Mouse (Mus musculus) embryo, embryonic 10 days (tissue): Measurements from ENCODE around the gene Ing4.

Source experiments
- DNase-seq: peaks from one replicate; pipeline ENCODE4 v3.0.0-alpha.2; 2015; ENCODE audit warnings: low spot score

The Ing4 gene

GRCm38 (mm10) chr6:125039533-125040153, at the start of gene Ing4:
TSS of gene Ing4 (plus strand) at chr6:125039760.
- DNase-seq: peak; percentile 99

GRCm38 (mm10) chr6:124992241-124992640, 47.3 kb upstream of the Ing4 start:
- no peak for DNase-seq

GRCm38 (mm10) chr6:124993365-124993764, 46.2 kb upstream of the Ing4 start:
- no peak for DNase-seq

GRCm38 (mm10) chr6:124993876-124994275, 45.7 kb upstream of the Ing4 start:
- DNase-seq: peak; percentile 76

- DNase-seq: no peak
Measured at GRCm38 (mm10) chr6:124995246-124995645, 44.3 kb upstream of the Ing4 start.

GRCm38 (mm10) chr6:124995831-124996403, 43.6 kb upstream of the Ing4 start:
- DNase-seq: no peak

GRCm38 (mm10) chr6:124996551-124997501, 42.7 kb upstream of the Ing4 start, which contains the start of gene Pianp:
TSS of gene Pianp (plus strand) at chr6:124996694.
- DNase-seq: peak; percentile 74

- DNase-seq: no peak
Measured at GRCm38 (mm10) chr6:124998066-124998465, 41.5 kb upstream of the Ing4 start.

- DNase-seq: no peak
Measured at GRCm38 (mm10) chr6:124999091-124999490, 40.5 kb upstream of the Ing4 start.

GRCm38 (mm10) chr6:124999546-124999945, 40.0 kb upstream of the Ing4 start:
- DNase-seq: no peak

GRCm38 (mm10) chr6:125003706-125004105, 35.9 kb upstream of the Ing4 start:
- no peak for DNase-seq

- no peak for DNase-seq
Measured at GRCm38 (mm10) chr6:125005086-125005485, 34.5 kb upstream of the Ing4 start.

GRCm38 (mm10) chr6:125008060-125008459, 31.5 kb upstream of the Ing4 start:
- DNase-seq: no peak

GRCm38 (mm10) chr6:125008586-125009128, 30.9 kb upstream of the Ing4 start:
- peak; percentile 100 for DNase-seq

- no peak for DNase-seq
Measured at GRCm38 (mm10) chr6:125009129-125009180, 30.6 kb upstream of the Ing4 start, which contains the start of gene Zfp384. TSS of gene Zfp384 (plus strand) at chr6:125009145.

GRCm38 (mm10) chr6:125009181-125010073, 30.1 kb upstream of the Ing4 start:
- DNase-seq: peak; percentile 84

GRCm38 (mm10) chr6:125017682-125018081, 21.9 kb upstream of the Ing4 start:
- DNase-seq: no peak

GRCm38 (mm10) chr6:125030532-125030931, 9.0 kb upstream of the Ing4 start:
- DNase-seq: peak; percentile 76

- DNase-seq: no peak
Measured at GRCm38 (mm10) chr6:125031604-125032003, 8.0 kb upstream of the Ing4 start.

- no peak for DNase-seq
Measured at GRCm38 (mm10) chr6:125038666-125039065, 894 bp upstream of the Ing4 start.

GRCm38 (mm10) chr6:125039131-125039530, 429 bp upstream of the Ing4 start:
- no peak for DNase-seq

- no peak for DNase-seq
Measured at GRCm38 (mm10) chr6:125040221-125040620, 661 bp downstream of the Ing4 start.
